Comparison of ENCODE assay signal across 23 mouse cellular contexts in genomic region chr15:101172016-101172415, GRCm38 (mm10). TPM values are rescaled to one million over a fixed set of nuclear protein-coding genes. Genes with fewer than 3 reads are reported as not detected.
A peak's percentile ranks its signal among the peaks of the same experiment; 100 is the strongest.
DNase-seq lines count a peak whose midpoint lies in the region; TF ChIP-seq lines count a peak whose summit lies in the region.
"Had no signal": no experiment of that assay in that cellular context is flagged by ENCODE, and none has a peak within 500 bp of the region (broad histone marks: within the 10 kb centered on the region; RNA-seq: fewer than 3 reads in every experiment).

No protein-coding gene starts in this region.

- H3K36me3 ChIP-seq in MEL (ENCODE audit: control insufficient read depth in 1 of 2, insufficient read depth in 2 of 2, low read length in 2 of 2), result peaks cover 0 to 65% of the 10 kb centered on the region in 2 experiments; a peak in 2 of 4 replicates
- H3K36me3 ChIP-seq: embryonic facial prominence, embryonic 10.5 days; embryonic facial prominence, embryonic 12.5 days; forebrain, embryonic 15.5 days; G1E had no signal

- H3K27me3 ChIP-seq in cerebellum, adult 2 months (ENCODE audit: control insufficient read depth, insufficient read depth, low read length), result no peaks in the 10 kb centered on the region
- no peaks in the 10 kb centered on the region for H3K27me3 ChIP-seq in MEL (ENCODE audit: control insufficient read depth in 1 of 2, insufficient read depth in 2 of 2, low read length in 2 of 2)
- H3K27me3 ChIP-seq: forebrain, embryonic 15.5 days had no signal

- H3K9ac ChIP-seq in MEL (ENCODE audit: control insufficient read depth, low read depth, low read length, poor library complexity, severe bottlenecking), result no peak overlapping the region
- H3K9ac ChIP-seq: embryonic facial prominence, embryonic 12.5 days; forebrain, embryonic 13.5 days; forebrain, embryonic 15.5 days; forebrain, postnatal 0 days had no signal

- no peaks in the 10 kb centered on the region for H3K9me3 ChIP-seq in MEL (replicated peaks; ENCODE audit: insufficient read depth, low read length)
- H3K9me3 ChIP-seq: embryonic facial prominence, embryonic 10.5 days; embryonic facial prominence, embryonic 12.5 days; forebrain, embryonic 13.5 days; forebrain, embryonic 15.5 days had no signal

- TF ChIP-seq CTCF in cerebellum, adult 2 months (IDR thresholded peaks at IDR 0.05; ENCODE audit: borderline replicate concordance, insufficient read depth, low read depth, low read length), result no peak
- no peak for TF ChIP-seq CTCF in MEL (IDR thresholded peaks at IDR 0.05 in 2 of 3, conservative IDR thresholded peaks at IDR 0.05 in 1 of 3; ENCODE audit: control insufficient read depth in 1 of 3, insufficient read depth in 1 of 3, low read depth in 2 of 3, low read length in 3 of 3, poor library complexity in 1 of 3, severe bottlenecking in 1 of 3)

- no peak for TF ChIP-seq EP300 in MEL (IDR thresholded peaks at IDR 0.05; ENCODE audit: low read depth in 1 of 2, low read length in 2 of 2)

- DNase-seq in cerebellum, adult 8-10 months, result peak; percentile 30
- no peak for DNase-seq in cerebellum, postnatal 36 days
- DNase-seq in cerebellum, adult 9-11 months, result peak; percentile 59
- DNase-seq in cerebellum, adult 2 months, result no peak
- peak; percentile 36 for DNase-seq in MEL (ENCODE audit: low read depth, low spot score)
- no peak for DNase-seq in thymus, postnatal 36 days
- DNase-seq: adrenal gland, adult 8-10 months; adrenal gland, postnatal 14 days; adrenal gland, postnatal 36 days; B cell, adult 2 months; cerebellum, adult 11-12 months; cerebellum, postnatal 14 days; forebrain, postnatal 0 days had no signal

- 78% methylated on average over 2 of the region's 2 CpGs for WGBS in cerebellum, adult 2 months

- TF ChIP-seq POLR2A in cerebellum, adult 2 months (IDR thresholded peaks at IDR 0.05; ENCODE audit: borderline replicate concordance, insufficient read depth, low read length), result no peak
- TF ChIP-seq POLR2A in MEL (IDR thresholded peaks at IDR 0.05; ENCODE audit: control insufficient read depth in 1 of 2, insufficient read depth in 1 of 2, low read depth in 1 of 2, low read length in 2 of 2, poor library complexity in 1 of 2), result no peak

- H3K27ac ChIP-seq in cerebellum, adult 2 months (ENCODE audit: insufficient read depth, low read length), result no peak overlapping the region
- no peak overlapping the region for H3K27ac ChIP-seq in MEL (ENCODE audit: control insufficient read depth, low read depth, low read length)
- H3K27ac ChIP-seq: embryonic facial prominence, embryonic 10.5 days; embryonic facial prominence, embryonic 12.5 days; forebrain, embryonic 13.5 days; forebrain, embryonic 15.5 days had no signal

- H3K4me3 ChIP-seq in cerebellum, adult 2 months (replicated peaks; ENCODE audit: insufficient read depth, low read depth, low read length), result no peak overlapping the region
- no peak overlapping the region for H3K4me3 ChIP-seq in MEL (ENCODE audit: control insufficient read depth in 1 of 2, insufficient read depth in 1 of 2, low read depth in 2 of 2, low read length in 2 of 2)
- H3K4me3 ChIP-seq: embryonic facial prominence, embryonic 10.5 days; embryonic facial prominence, embryonic 12.5 days; forebrain, embryonic 13.5 days; forebrain, embryonic 15.5 days had no signal

- TF ChIP-seq RAD21 in MEL (IDR thresholded peaks at IDR 0.05; ENCODE audit: low read depth, low read length), result no peak

- H3K4me1 ChIP-seq in cerebellum, adult 2 months (ENCODE audit: control insufficient read depth, insufficient read depth, low read length), result peaks cover 3% of the 10 kb centered on the region; the same call in 1 of the 2 replicates
- H3K4me1 ChIP-seq in MEL (ENCODE audit: control insufficient read depth in 1 of 2, insufficient read depth in 2 of 2, low read length in 2 of 2), result peaks cover 42 to 53% of the 10 kb centered on the region in 2 experiments

- peaks cover 24% of the 10 kb centered on the region for H3K79me2 ChIP-seq in MEL (ENCODE audit: control insufficient read depth, insufficient read depth, low read length, poor library complexity)

TF ChIP-seq in MEL, 35 proteins besides CTCF, POLR2A, EP300 and RAD21:
- no peak for TF ChIP-seq ZNF384 (IDR thresholded peaks at IDR 0.05; ENCODE audit: low read depth, low read length)
- no peak for TF ChIP-seq SMC3 (IDR thresholded peaks at IDR 0.05; ENCODE audit: low read depth, low read length)

RNA-seq across cellular contexts. Expression of gene Acvr1b, which starts 1.9 kb away (rescaled TPM):
- 54.5 and 55.2 TPM in 2 replicates for polyA plus RNA-seq in cerebellum, adult 2 months (2012; rRNA removed)
- total RNA-seq in MEL (2012; rRNA removed), result 9.7 and 10.4 TPM in 2 replicates
- 10 to 100 TPM in 1 of 2 experiments, not detected in 1; 13.2 TPM for polyA plus RNA-seq in MEL (2012; ENCODE audit: insufficient read depth in 1 of 2, insufficient read length in 2 of 2, low read depth in 1 of 2, low replicate concordance in 2 of 2, missing spikeins in 1 of 2)
- polyA plus RNA-seq: G1E had no signal

RNA-seq across cellular contexts. Expression of gene Acvrl1, which starts 43.7 kb away (rescaled TPM):
- polyA plus RNA-seq in cerebellum, adult 2 months (2012; rRNA removed), result 15.3 and 17.2 TPM in 2 replicates
- 0.08 TPM in 1 of 2 replicates, not detected in the other for total RNA-seq in MEL (2012; rRNA removed)
- under 1 TPM in 1 of 2 experiments, not detected in 1; 0.18 TPM for polyA plus RNA-seq in MEL (2012; ENCODE audit: insufficient read depth in 1 of 2, insufficient read length in 2 of 2, low read depth in 1 of 2, low replicate concordance in 2 of 2, missing spikeins in 1 of 2)

RNA-seq across cellular contexts. Expression of gene Grasp, which starts 52.0 kb away (rescaled TPM):
- 5.0 and 5.3 TPM in 2 replicates for polyA plus RNA-seq in cerebellum, adult 2 months (2012; rRNA removed)
- total RNA-seq in MEL (2012; rRNA removed), result 3.7 and 4.1 TPM in 2 replicates
- 1 to 10 TPM in 1 of 2 experiments, not detected in 1; 6.3 TPM for polyA plus RNA-seq in MEL (2012; ENCODE audit: insufficient read depth in 1 of 2, insufficient read length in 2 of 2, low read depth in 1 of 2, low replicate concordance in 2 of 2, missing spikeins in 1 of 2)

RNA-seq across cellular contexts. Expression of gene Ankrd33, which starts 56.5 kb away (rescaled TPM):
- polyA plus RNA-seq in cerebellum, adult 2 months (2012; rRNA removed), result 0.10 and 0.33 TPM in 2 replicates
- total RNA-seq in MEL (2012; rRNA removed), result not detected in 2 replicates
- not detected for polyA plus RNA-seq in MEL (2012; ENCODE audit: insufficient read depth in 1 of 2, insufficient read length in 2 of 2, low read depth in 1 of 2, low replicate concordance in 2 of 2, missing spikeins in 1 of 2)
- total RNA-seq: adrenal gland, postnatal 14 days; CH12.LX; forebrain, postnatal 0 days; G1E had no signal
- polyA plus RNA-seq: CD4-positive, CD25-positive, alpha-beta regulatory T cell, adult 4 months; cortical plate, adult 2 months; embryonic facial prominence, embryonic 10.5 days; embryonic facial prominence, embryonic 12.5 days; embryonic facial prominence, embryonic 14.5 days; forebrain, embryonic 11.5 days; forebrain, embryonic 13.5 days; forebrain, embryonic 15.5 days; forebrain, postnatal 0 days; G1E had no signal

Comparison
In these comparisons a context has a peak if more than half of its experiments do, and no peak if none do; other contexts are left out.
1. DNase-seq: peak in cerebellum, adult 8-10 months (single experiment), cerebellum, adult 9-11 months (single experiment) and MEL (single experiment); none in cerebellum, postnatal 36 days (0 of 2), cerebellum, adult 2 months (0 of 2) and thymus, postnatal 36 days (0 of 2).
2. RNA of gene Acvrl1, which starts 43.7 kb away (polyA plus RNA-seq): 15.3 to 17.2 TPM in cerebellum, adult 2 months; 0.18 TPM in MEL; every median in the first group is over 10 times any median in the second.